Mouse (Mus musculus): ENCODE measurements around the gene Sgsm3. TPM values are rescaled to one million over a fixed set of nuclear protein-coding genes. Genes with fewer than 3 reads are reported as not detected.

Sgsm3 gene
- polyA plus RNA-seq, 1 experiment: 0.52 TPM

GRCm38 (mm10) chr15:81000419-81001138 lies 23.0 kb downstream of the Sgsm3 start:
- H3K4me3 ChIP-seq (replicated peaks): no peak overlapping the region
- H3K27me3 ChIP-seq (ENCODE audit: control insufficient read depth): no peaks in the 10 kb centered on the region
- TF ChIP-seq GATA1 (IDR thresholded peaks at IDR 0.05; ENCODE audit: low read length) (no peak), TAL1 (IDR thresholded peaks at IDR 0.05; ENCODE audit: low read length) (no peak)
- H3K4me1 ChIP-seq (ENCODE audit: control insufficient read depth): peaks cover 33% of the 10 kb centered on the region
- H3K36me3 ChIP-seq (ENCODE audit: control insufficient read depth): peaks cover 20% of the 10 kb centered on the region
- H3K9me3 ChIP-seq (ENCODE audit: control insufficient read depth, low read length): no peaks in the 10 kb centered on the region

GRCm38 (mm10) chr15:81006127-81006735 lies 28.7 kb downstream of the Sgsm3 start:
- Histone ChIP-seq H3K36me3 (ENCODE audit: control insufficient read depth) (peaks cover 69% of the 10 kb centered on the region), H3K4me3 (replicated peaks) (no peak overlapping the region), H3K27me3 (ENCODE audit: control insufficient read depth) (no peaks in the 10 kb centered on the region), H3K4me1 (ENCODE audit: control insufficient read depth) (peaks cover 5% of the 10 kb centered on the region), H3K9me3 (ENCODE audit: control insufficient read depth, low read length) (no peaks in the 10 kb centered on the region)
- TF ChIP-seq GATA1 (IDR thresholded peaks at IDR 0.05; ENCODE audit: low read length): no peak
- TF ChIP-seq TAL1 (IDR thresholded peaks at IDR 0.05; ENCODE audit: low read length): no peak

- H3K36me3 ChIP-seq (ENCODE audit: control insufficient read depth): peaks cover 78% of the 10 kb centered on the region
- no peak for TF ChIP-seq GATA1 (IDR thresholded peaks at IDR 0.05; ENCODE audit: low read length)
- no peak for TF ChIP-seq TAL1 (IDR thresholded peaks at IDR 0.05; ENCODE audit: low read length)
- H3K9me3 ChIP-seq (ENCODE audit: control insufficient read depth, low read length): no peaks in the 10 kb centered on the region
- H3K4me1 ChIP-seq (ENCODE audit: control insufficient read depth): peaks cover 5% of the 10 kb centered on the region
- H3K4me3 ChIP-seq (replicated peaks): no peak overlapping the region
- no peaks in the 10 kb centered on the region for H3K27me3 ChIP-seq (ENCODE audit: control insufficient read depth)
Measured at GRCm38 (mm10) chr15:81007339-81007738, 29.8 kb downstream of the Sgsm3 start.

GRCm38 (mm10) chr15:81007905-81008304 lies 30.3 kb downstream of the Sgsm3 start:
- H3K36me3 ChIP-seq (ENCODE audit: control insufficient read depth): peaks cover 77% of the 10 kb centered on the region
- H3K4me3 ChIP-seq (replicated peaks): no peak overlapping the region
- no peaks in the 10 kb centered on the region for H3K9me3 ChIP-seq (ENCODE audit: control insufficient read depth, low read length)
- no peak for TF ChIP-seq GATA1 (IDR thresholded peaks at IDR 0.05; ENCODE audit: low read length)
- peaks cover 5% of the 10 kb centered on the region for H3K4me1 ChIP-seq (ENCODE audit: control insufficient read depth)
- no peaks in the 10 kb centered on the region for H3K27me3 ChIP-seq (ENCODE audit: control insufficient read depth)

- Histone ChIP-seq H3K27me3 (ENCODE audit: control insufficient read depth) (no peaks in the 10 kb centered on the region), H3K36me3 (ENCODE audit: control insufficient read depth) (peaks cover 76% of the 10 kb centered on the region), H3K9me3 (ENCODE audit: control insufficient read depth, low read length) (no peaks in the 10 kb centered on the region), H3K4me3 (replicated peaks) (no peak overlapping the region), H3K4me1 (ENCODE audit: control insufficient read depth) (no peaks in the 10 kb centered on the region)
- no peak for TF ChIP-seq TAL1 (IDR thresholded peaks at IDR 0.05; ENCODE audit: low read length)
- no peak for TF ChIP-seq GATA1 (IDR thresholded peaks at IDR 0.05; ENCODE audit: low read length)
Measured at GRCm38 (mm10) chr15:81008689-81009123, 31.1 kb downstream of the Sgsm3 start.

GRCm38 (mm10) chr15:81010114-81010513 lies 32.5 kb downstream of the Sgsm3 start:
- H3K9me3 ChIP-seq (ENCODE audit: control insufficient read depth, low read length): no peaks in the 10 kb centered on the region
- peaks cover 82% of the 10 kb centered on the region for H3K36me3 ChIP-seq (ENCODE audit: control insufficient read depth)
- H3K27me3 ChIP-seq (ENCODE audit: control insufficient read depth): no peaks in the 10 kb centered on the region
- H3K4me3 ChIP-seq (replicated peaks): no peak overlapping the region
- no peaks in the 10 kb centered on the region; the same call in 1 of the 2 replicates for H3K4me1 ChIP-seq (ENCODE audit: control insufficient read depth)
- no peak for TF ChIP-seq TAL1 (IDR thresholded peaks at IDR 0.05; ENCODE audit: low read length)
- TF ChIP-seq GATA1 (IDR thresholded peaks at IDR 0.05; ENCODE audit: low read length): no peak

- TF ChIP-seq TAL1 (IDR thresholded peaks at IDR 0.05; ENCODE audit: low read length) (no peak), GATA1 (IDR thresholded peaks at IDR 0.05; ENCODE audit: low read length) (no peak)
- no peaks in the 10 kb centered on the region; the same call in 1 of the 2 replicates for H3K4me1 ChIP-seq (ENCODE audit: control insufficient read depth)
- H3K27me3 ChIP-seq (ENCODE audit: control insufficient read depth): no peaks in the 10 kb centered on the region
- H3K4me3 ChIP-seq (replicated peaks): no peak overlapping the region
- no peaks in the 10 kb centered on the region for H3K9me3 ChIP-seq (ENCODE audit: control insufficient read depth, low read length)
- peaks cover 81% of the 10 kb centered on the region for H3K36me3 ChIP-seq (ENCODE audit: control insufficient read depth)
Measured at GRCm38 (mm10) chr15:81011523-81011922, 34.0 kb downstream of the Sgsm3 start.

GRCm38 (mm10) chr15:81012359-81012758 lies 34.8 kb downstream of the Sgsm3 start:
- no peaks in the 10 kb centered on the region; the same call in 1 of the 2 replicates for H3K4me1 ChIP-seq (ENCODE audit: control insufficient read depth)
- H3K36me3 ChIP-seq (ENCODE audit: control insufficient read depth): peaks cover 84% of the 10 kb centered on the region
- TF ChIP-seq GATA1 (IDR thresholded peaks at IDR 0.05; ENCODE audit: low read length) (no peak), TAL1 (IDR thresholded peaks at IDR 0.05; ENCODE audit: low read length) (no peak)
- H3K4me3 ChIP-seq (replicated peaks): no peak overlapping the region
- no peaks in the 10 kb centered on the region for H3K27me3 ChIP-seq (ENCODE audit: control insufficient read depth)
- H3K9me3 ChIP-seq (ENCODE audit: control insufficient read depth, low read length): no peaks in the 10 kb centered on the region

- TF ChIP-seq GATA1 (IDR thresholded peaks at IDR 0.05; ENCODE audit: low read length): no peak
- TF ChIP-seq TAL1 (IDR thresholded peaks at IDR 0.05; ENCODE audit: low read length): no peak
- Histone ChIP-seq H3K36me3 (ENCODE audit: control insufficient read depth) (peaks cover 85% of the 10 kb centered on the region), H3K27me3 (ENCODE audit: control insufficient read depth) (no peaks in the 10 kb centered on the region), H3K4me1 (ENCODE audit: control insufficient read depth) (no peaks in the 10 kb centered on the region; the same call in 1 of the 2 replicates), H3K9me3 (ENCODE audit: control insufficient read depth, low read length) (no peaks in the 10 kb centered on the region), H3K4me3 (replicated peaks) (no peak overlapping the region)
Measured at GRCm38 (mm10) chr15:81013186-81013585, 35.6 kb downstream of the Sgsm3 start.
